Mouse (Mus musculus) central nervous system, embryonic 14 days (tissue): ENCODE measurements around the gene Ndfip2. TPM values are rescaled to one million over a fixed set of nuclear protein-coding genes. Genes with fewer than 3 reads are reported as not detected.

Experiments
- polyA plus RNA-seq: library from polyadenylated mRNA; depleted of rRNA; stranded (reverse); fragments of >200 nt; gene quantifications from 2 replicates; pipeline ENCODE4 v1.2.3, GENCODE M21; 2012; rRNA removed

Ndfip2 gene
- 67.3 and 71.4 TPM in 2 replicates for polyA plus RNA-seq

DNA sequence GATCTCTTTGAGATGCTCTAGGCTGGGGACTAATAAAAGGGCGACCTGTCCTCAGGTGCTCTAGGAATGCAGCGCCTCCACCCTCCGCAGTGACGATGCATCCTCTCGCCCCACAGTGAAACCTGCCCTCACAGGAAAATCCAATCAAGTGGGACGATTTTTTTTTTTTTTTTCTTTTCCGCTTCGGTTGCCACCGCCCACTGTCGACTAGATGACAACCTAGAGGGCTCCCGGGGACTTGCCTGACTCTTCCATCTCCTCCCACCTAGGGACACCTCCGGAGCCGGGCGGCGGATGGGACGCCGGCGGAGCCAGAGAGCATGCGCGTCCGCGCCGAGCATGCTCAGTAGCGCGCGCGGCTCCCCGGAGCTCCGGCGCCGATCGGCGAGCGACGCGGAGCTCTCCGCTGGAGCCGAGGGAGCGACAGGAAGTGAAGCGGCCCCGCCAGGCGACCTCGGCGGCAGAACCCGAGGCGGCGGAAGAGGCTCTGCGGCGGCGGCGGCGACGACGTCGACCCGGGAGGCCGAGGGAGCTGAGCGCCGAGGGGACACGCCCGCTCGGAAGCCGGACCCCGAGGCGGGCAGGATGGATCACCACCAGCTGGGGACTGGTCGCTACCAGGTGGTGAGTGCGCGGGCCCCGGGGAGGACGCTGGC lies at the start of gene Ndfip2:
Gene Ndfip2 (plus strand): TSS at position 195 of the 656 bp plus-strand sequence.

Other genes with a start within 250 kb of the Ndfip2 start
- 57.2 and 61.2 TPM in 2 replicates for gene Rbm26, start 81.2 kb upstream of the Ndfip2 start, polyA plus RNA-seq